Mouse (Mus musculus): Measurements from ENCODE around the gene Map3k4. TPM values are rescaled to one million over a fixed set of nuclear protein-coding genes. Genes with fewer than 3 reads are reported as not detected.
A peak's percentile ranks its signal among the peaks of the same experiment; 100 is the strongest.

Map3k4 gene
- polyA plus RNA-seq (2017; shearing (Covaris generic)), result 10 to 100 TPM; 12.9 to 13.4 TPM

DNA sequence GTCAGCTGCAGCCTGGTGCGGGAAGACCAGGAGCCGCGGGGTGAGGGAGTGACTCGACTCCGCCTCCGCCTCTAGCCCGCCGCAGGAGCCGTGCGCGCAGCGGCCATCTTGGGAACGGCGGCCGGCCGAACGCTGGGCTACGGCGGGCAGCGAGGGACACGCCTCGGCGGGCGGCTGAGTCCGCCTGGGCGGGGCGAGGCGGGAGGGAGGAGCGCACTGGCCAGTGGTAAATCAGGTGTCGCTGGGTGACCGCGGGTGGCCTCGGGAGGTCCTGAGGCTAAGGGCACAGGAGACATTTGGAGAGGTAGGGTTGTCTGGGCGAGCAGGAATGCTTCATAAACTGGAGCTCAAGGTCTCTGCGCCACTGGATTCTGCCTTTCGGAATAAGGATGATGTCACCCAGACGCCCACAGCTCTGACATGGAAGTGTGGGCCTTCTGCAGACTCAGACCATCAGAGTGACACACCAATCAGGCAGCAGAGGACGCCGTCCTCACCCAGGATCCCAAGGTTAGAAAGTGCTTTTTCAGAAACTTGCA lies at the start of gene Map3k4:
Gene Map3k4 (minus strand): TSS at position 134 of the 539 bp plus-strand sequence.
- peak; percentile 84 for ATAC-seq

DNA sequence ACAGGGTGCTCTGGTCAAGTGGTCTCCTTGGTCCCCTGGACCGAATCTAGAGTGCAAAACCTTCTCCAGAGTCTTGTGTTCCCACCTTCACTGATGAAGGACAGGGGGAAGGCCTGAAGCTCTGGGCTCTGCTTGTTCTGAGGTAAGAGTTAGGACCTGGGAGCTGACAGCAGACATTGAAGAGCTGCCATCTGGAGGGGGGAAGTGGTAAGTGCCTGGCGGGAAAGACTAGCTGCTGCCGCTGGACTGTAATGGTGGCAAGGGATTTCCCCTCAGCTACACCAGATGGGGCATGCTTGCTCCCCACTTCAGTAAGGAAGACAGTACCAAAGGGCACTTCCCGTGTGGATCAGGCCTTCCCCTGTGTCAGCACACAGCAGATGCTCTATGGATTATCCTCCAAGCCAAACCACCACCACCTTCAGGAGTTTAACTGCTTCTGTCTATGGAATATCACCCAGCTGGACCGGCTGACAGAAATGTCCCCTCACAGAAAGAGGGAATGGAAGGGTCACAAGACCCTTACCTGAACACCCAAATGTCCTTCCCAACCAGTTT lies 48.9 kb upstream of the Map3k4 start:
- ATAC-seq, result peak; percentile 53

GRCm38 (mm10) chr17:12364426-12364735 lies 45.8 kb upstream of the Map3k4 start:
- peak; percentile 56 for ATAC-seq

DNA sequence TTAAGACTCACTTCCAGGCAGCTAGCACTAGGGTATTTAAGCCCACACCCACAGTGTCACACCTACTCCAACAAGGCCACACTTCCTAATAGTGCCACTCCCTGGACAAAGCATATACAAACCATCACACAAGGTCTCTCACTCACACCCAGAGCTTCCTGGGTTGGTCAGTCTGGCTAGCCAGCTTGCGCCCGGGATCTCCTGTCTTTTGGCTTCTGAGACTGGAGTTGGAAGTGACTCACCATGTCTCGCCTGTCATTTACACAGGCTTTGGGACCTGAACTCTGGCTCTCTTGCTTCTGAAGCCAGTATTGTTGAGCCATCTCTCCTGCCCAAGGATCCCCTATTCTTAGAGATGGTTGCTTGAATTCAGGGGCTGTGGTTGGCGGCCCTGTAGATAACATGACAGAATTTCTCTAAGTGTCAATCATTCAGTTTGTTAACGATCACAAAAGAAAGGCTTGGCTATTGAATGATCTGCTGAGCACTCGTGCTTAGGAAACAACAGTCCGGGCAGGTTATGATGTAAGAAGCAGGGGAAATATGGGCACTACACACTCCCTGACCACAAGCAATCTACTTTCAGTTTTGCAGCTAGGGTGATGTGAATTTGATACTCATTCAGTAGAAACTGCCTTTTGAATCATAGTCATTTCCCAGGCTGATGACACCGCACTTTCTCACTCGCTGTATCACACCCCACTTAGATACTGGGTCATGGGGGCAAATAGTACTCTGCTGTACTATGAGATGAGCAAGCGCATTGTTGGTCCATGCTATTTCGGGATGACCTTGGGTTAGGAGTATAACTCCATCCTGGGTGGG lies 45.2 kb upstream of the Map3k4 start:
- ATAC-seq, result peak; percentile 81

DNA sequence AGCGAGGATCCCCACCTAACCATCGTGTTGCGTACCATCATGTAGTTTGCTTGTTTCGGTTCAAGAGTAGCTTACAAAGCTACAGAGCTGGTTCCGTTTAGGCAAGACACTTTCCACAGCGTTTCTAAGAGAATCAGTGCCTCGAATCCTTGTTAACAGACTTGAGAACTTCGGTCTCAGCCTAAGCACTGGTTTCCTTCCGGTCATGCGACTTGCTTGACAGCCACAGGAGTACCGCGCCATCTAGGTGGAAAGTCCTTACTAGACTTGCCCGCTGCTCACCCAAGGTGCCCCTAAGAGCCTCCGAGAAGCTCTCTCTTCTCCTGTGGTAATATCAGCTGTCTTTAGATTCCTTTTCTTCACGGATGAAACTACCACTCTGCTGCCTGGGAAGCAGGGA lies 41.3 kb upstream of the Map3k4 start:
- ATAC-seq, result no peak

- no peak for ATAC-seq
These were observed 34.2 kb upstream of the Map3k4 start for GRCm38 (mm10) chr17:12352781-12353180.

GRCm38 (mm10) chr17:12351564-12351963 lies 33.0 kb upstream of the Map3k4 start:
- no peak for ATAC-seq

GRCm38 (mm10) chr17:12347462-12347861 lies 28.9 kb upstream of the Map3k4 start:
- ATAC-seq, result no peak

- no peak for ATAC-seq
These were observed 25.2 kb upstream of the Map3k4 start for GRCm38 (mm10) chr17:12343702-12344376.

DNA sequence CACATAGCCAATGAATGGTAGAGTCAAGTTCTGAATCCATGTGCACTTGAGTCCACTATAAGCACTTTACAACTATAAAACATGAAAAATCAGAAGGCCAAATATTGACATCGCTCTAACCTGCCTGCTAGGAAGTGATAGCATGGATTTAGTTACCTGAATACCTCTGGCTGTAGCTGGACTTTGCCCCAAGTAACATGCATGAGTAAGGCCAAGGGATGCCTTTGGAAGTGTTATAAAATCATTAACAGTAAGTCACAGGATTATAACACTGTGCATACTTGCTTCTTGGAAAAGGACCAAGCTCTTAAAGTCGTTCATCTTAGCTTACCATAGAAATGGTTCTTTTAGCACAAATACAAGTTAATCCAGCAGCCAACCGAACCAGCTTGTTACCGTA lies 18.6 kb upstream of the Map3k4 start:
- ATAC-seq, result no peak

GRCm38 (mm10) chr17:12336073-12336868 lies 17.7 kb upstream of the Map3k4 start:
- ATAC-seq, result no peak

- ATAC-seq, result no peak
These were observed 16.5 kb upstream of the Map3k4 start for GRCm38 (mm10) chr17:12335115-12335514.

- ATAC-seq, result no peak
These were observed 9.4 kb upstream of the Map3k4 start for GRCm38 (mm10) chr17:12327847-12328518.

GRCm38 (mm10) chr17:12319786-12320185 lies 1.2 kb upstream of the Map3k4 start:
- no peak for ATAC-seq

DNA sequence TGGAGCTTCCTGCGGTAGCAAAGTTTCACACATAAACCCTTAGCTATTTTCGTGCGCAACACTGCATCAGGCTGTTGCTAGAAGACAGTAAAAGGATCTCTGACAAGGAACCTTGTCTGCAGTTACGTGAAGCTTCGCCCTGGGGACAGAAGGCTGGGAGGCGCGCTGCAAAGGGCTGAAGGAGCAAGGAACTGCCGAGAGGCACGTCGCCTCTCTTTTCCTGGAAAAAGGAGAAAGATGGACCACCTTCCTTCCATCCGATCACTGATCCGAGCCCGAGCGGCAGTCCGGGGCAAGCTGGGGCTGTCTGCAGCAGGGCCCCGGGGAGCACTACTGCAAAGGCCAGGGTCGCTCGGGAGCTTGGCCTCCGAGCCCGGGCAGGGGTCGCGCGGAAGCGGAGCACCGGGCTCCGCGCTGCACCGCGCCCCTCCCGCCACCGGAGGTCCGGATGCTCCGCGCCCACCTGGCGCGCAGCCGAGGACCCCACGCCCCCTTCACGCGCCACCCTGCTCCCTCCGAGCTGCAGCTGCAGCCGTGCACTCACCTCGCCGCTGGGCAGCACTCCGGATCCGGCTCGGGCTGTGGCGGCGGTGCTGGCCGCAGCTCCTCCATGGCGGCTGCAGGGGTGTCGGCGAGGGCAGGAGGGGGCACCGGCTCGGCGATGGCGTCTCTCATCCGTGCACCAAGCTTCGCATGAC lies 493 bp downstream of the Map3k4 start:
- peak; percentile 53 for ATAC-seq

DNA sequence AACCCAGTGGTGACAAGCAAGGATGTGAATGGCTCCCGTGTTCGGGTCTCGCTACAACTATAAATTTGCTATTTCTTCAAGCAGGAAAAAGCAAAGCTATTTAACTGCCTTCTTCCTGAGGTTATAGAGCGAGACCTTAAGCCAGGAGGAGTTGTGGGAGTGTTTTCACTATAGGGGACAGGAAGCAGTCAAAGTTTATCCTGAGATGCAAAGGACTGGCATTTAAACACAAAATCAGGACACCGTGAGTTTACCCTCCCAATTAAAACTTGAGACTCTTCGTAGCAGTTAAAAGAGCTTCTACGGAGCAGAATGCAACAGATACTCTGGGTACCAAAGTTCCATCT lies 1.0 kb downstream of the Map3k4 start:
- ATAC-seq, result no peak

DNA sequence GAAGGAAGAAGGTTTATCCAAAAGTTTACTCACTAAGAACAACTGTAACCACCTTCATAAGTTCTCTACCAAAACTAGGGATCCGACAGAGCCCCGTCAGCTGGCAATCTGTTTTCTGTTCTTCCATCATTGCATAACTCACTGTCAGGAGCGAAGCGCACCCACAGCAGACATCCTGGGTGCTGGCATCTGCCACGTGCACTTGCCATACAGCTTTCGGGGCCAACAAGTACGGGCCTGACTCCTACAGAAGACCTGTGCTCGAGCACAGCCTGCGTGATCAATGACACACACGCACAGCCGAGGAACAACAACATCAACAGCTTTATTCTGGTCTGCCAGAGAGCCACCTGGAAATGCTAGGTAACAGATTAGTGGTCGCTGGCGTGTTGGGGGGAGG lies 2.3 kb downstream of the Map3k4 start:
- no peak for ATAC-seq

- no peak for ATAC-seq
These were observed 6.3 kb downstream of the Map3k4 start for GRCm38 (mm10) chr17:12312248-12312647.

DNA sequence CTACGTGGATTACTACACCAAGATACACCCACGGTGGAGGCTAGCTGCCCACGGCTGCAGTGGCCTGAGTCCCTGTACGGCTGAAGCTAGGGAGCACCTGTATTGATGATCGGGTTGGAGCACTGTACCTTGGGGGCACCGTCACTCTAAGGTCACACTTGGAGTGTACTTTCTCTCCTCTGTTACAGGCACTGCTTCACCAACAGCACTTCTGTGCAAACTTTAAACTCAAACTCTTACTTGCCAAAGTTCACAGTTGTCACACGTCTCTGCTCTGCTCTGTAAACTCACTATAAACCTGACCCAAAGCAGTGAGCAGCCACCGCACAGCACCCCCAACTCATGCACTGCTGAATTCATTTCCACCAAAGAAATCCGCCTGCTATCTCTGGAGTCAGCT lies 9.1 kb downstream of the Map3k4 start:
- ATAC-seq, result no peak

- no peak for ATAC-seq
These were observed 9.5 kb downstream of the Map3k4 start for GRCm38 (mm10) chr17:12309059-12309458.

DNA sequence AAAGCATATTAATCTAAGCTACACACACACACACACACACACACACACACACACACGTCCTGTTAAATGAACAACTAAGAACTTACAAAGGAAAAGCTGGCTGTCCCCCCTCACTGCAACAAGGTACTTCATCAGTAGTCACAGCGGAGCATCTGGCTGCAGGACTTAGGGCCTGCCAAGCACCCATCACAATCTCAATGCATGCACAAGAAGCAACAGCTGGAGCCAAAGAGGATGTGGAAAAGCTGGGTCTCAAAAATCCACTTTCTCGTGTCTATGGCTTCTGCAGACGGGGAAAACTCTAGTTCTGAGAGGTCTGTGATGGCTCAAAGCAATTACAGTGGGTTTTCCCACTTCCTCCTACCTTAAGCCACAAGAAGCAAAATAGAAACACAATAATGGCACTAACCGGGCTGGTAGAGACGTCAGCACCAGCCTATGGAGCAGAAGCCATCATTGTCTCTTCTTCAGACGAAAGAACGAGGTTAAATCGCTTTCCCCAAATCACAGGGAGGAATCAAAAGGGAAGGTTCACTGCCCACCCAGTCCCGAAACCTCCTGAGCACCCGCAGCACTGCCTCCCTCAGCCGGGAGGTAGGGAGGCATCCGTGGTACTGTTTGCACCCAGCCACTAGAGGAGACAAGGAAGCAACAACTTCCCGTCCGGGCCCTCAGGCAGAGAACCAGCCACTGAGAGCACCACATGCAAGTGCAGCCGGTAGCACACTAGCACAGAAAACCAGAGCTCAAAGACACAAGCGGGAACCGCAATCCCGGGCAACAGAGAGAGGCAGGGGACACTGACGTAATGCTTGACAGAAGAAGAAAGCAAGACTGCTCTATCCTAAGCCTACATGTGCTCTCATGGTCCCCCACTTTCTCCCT lies 11.1 kb downstream of the Map3k4 start:
- ATAC-seq, result peak; percentile 95
